Mouse (Mus musculus): ENCODE measurements around the gene Tbpl1.

Tbpl1 gene

GRCm38 (mm10) chr10:22710173-22710777, 21.5 kb downstream of the Tbpl1 start:
- DNase-seq (ENCODE audit: inconsistent ontology term) = no peak

- DNase-seq (ENCODE audit: inconsistent ontology term) = no peak
Observed at GRCm38 (mm10) chr10:22708190-22708843, 23.4 kb downstream of the Tbpl1 start.

DNA sequence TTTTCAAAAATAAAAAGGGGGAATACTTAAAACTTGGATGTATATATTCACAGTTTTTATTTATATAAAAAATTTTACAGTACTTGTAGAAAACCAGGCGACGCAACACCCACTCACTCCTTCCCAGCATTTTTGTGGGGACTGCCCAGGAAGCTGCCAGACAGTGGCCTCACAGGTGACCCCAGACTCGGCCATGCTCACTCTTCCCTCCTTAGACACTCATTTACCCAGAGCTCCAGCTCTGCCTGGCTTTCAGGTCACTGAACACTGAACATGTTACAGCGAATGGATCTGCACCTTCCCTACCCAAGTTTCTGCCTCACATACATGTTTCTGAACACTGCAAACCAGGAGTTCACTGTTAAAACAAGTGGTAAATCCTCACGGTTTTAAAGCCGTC, 27.9 kb downstream of the Tbpl1 start:
- DNase-seq (ENCODE audit: inconsistent ontology term) = no peak

DNA sequence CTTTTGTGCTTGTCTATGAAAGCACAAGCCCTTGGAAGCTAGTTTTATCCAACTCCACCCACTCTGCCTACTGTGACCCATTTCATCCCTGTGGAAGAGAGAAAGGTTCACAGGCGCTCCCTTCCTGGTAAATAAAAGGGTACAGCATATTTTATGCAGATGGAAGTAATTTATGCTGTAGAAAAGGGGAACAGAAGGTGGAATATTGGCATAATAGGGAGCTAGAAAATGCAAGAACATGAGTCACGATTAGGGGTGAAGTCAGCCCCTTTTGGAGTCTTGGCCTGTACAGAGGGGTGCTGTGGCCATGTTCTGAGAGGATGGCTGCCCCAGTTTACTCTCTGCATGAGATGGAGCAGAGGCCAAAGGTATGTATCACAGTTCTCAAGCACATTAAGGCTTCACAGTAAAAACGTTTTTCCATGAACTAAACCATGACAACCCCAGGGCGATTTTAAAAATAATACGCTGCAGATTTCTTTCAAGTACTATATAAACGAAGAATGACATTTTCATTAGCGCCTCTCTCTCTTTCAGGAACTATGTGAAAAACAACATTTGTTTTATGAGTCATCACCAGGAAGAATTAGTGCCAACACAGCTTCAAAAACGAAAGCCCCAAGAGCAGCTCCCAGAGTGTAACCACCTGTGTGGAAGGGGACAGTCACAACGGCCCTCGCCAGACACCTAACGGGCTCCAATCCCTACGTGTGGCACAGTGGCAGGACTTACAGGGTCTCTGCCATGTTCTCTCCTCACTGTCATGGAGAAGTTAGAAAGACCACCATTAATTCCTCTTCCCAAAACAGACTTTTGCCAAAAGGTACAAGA, 30.0 kb downstream of the Tbpl1 start:
- DNase-seq (ENCODE audit: inconsistent ontology term) = no peak

GRCm38 (mm10) chr10:22700773-22701172, 31.0 kb downstream of the Tbpl1 start:
- DNase-seq (ENCODE audit: inconsistent ontology term) = no peak

- DNase-seq (ENCODE audit: inconsistent ontology term) = no peak
Observed at GRCm38 (mm10) chr10:22699487-22700335, 32.0 kb downstream of the Tbpl1 start.

DNA sequence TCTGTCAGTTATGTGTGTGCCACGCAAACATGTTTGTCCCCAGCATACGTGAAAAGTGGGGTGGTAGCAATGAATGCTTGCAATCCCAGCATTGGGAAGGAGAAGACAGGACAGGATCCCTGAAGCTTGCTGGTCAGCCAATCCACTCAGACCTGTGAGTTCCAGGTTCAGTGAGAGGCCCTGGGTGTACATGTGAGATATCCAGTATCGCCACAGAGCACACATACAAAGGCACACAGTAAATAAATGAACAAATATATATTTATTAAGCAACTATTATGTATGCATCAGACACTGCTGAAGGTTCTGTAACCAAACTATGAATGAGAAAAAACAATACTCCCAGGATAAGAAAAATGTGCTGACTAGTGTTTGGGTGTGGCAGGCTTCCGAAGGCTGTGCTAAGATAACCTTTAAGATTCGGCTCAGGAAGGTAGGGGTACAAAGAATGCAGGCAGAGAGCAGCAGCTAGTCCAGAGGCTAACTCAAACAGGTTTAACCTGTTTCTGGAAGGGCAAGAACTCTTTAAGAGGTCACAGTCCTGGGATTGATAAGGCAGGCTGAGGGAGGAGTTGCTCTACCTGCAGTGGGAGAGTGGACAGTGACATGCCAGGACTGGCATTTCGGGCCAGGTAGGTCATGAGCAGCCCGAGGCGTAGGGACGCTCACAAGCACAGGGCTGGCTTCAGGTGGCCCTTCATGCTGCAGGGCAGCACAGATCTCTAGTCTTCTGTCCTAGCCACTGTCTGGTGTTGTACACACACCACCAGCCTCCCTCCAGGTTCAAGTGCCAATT, 33.4 kb downstream of the Tbpl1 start:
- no peak for DNase-seq (ENCODE audit: inconsistent ontology term)

DNA sequence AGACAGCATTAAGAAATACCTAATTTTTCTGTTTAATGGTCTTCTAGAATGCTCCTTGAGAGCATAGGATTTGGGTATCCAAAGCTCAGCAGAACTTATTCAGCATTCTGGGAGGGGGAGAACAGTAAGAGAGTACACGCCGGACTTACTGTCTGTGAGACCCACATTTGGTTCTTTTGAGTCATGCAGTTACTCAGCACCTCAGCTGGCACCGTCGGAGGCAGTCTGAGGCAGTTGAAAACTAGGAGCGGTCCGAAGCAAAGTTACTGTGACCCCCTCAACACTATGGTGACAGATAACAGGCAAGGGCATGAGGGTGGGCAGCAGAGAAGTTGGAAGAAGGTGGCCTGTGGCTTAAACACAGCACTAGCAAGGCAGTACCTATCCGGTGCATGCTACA, 34.9 kb downstream of the Tbpl1 start:
- no peak for DNase-seq (ENCODE audit: inconsistent ontology term)

- no peak for DNase-seq (ENCODE audit: inconsistent ontology term)
Observed at GRCm38 (mm10) chr10:22696236-22696635, 35.5 kb downstream of the Tbpl1 start.

GRCm38 (mm10) chr10:22675848-22676630, 55.7 kb downstream of the Tbpl1 start:
- peak; percentile 29 for DNase-seq (ENCODE audit: inconsistent ontology term)

DNA sequence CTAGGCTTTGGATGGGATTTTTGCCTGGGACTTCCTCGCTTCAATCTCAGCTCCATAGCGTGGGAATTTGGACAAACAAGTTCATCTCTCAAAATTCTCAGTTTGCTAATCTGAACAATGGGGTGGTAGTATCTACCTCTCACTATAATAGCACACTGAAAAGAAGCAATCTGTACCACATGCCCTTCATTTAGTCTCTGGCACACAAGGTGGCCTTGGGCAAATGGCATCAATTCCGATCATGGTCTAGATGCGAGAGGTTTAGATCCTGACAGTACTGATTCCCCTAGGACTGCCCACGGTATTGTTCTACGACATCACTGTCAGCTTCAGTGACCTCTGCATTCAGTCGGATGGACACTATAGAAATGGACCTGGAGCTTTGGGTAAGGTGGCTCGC, 57.6 kb downstream of the Tbpl1 start:
- no peak for DNase-seq (ENCODE audit: inconsistent ontology term)

GRCm38 (mm10) chr10:22668509-22668908, 63.2 kb downstream of the Tbpl1 start:
- no peak for DNase-seq (ENCODE audit: inconsistent ontology term)

DNA sequence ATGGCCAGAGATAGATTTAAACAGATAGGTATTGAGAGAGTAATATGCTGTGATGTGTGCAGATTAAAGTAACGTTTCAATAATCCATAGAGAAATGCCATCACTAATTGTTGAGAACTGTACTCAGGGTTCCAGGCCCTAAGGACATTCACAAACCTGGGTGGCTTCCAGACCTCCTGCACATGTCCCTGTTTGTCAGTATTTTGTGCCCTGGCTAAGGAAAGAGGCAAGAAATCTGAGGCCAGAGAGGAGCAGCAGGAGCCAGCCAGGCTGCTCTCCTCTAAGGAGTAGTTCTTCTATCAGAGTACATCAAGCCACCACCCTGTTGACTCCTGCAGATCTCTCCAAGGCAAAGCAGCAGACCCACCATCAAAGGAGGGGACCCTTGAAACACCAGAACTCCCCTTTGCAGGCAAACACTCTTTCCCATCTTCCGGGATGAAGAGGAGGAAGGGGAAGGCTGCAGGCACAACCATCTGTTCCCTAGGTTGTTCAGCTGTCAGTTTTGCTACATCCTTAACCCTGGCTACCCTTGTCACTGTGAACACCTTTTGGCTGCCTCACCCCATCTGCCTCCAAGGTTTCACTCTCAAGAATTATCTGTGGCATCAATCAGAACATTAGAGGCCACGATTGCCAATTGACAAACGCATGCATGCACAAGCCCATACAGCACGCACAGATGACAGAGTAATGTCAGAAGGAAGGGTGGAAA, 71.3 kb downstream of the Tbpl1 start:
- DNase-seq (ENCODE audit: inconsistent ontology term) = no peak

DNA sequence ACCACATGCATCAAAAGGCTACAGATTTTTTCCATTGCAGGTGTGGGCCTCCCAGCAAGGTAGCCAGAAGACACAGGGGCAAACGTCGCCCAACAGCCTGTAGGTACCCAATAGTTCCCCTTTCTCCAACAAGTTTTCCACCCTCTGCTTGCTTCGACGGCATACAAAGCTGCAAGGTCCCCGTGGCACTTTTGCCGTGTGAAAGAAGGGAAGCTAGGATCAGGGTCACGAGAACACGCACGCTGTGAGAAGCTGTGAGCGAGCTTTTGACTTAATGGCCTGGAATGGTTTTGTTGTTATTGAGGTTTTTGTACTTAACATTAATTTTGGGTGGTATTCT, 72.4 kb downstream of the Tbpl1 start:
- no peak for DNase-seq (ENCODE audit: inconsistent ontology term)

DNA sequence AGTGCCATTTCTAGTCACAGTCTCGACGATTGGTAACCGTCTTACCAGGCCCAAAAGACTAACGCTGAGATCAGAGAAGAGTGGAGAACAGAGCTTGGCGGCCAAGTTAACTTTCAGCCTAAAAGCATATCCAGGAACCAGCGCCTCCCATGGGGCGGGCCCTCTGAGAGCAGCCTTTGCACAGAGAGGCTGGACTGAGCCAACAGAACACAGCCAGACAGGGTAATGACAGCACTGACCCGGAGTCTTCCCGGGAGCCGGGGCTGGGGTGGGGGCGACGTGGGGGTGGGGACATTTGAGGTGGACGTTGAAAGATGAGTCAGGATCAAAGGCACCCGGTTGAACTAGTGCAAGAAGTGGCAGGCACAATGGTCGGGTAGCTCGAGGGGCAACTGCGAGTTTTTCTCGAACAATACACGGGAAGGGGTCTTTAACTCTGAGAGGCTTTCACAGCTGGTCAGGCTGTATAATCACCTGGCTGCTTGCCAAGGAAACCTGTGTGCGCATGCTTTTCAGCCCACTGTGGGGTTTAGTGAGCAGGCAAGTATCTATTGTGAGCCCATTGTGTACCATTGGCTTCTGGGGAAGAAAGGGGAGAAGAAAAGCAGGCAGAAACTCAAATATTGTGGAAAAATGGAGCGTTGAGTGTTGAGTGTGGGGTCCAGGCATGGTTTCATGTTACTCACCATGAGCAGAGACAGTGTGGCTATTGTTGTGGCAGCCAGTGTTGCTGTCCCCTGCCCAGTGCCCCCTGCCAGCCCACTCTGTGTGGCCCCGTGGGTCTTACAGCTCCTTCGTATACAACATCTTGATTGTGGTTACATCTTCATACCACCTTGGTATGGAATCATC, 73.0 kb downstream of the Tbpl1 start:
- DNase-seq (ENCODE audit: inconsistent ontology term) = peak; percentile 30
